Mouse (Mus musculus): ENCODE data around the gene Tnfrsf8.

Gene Tnfrsf8

DNA sequence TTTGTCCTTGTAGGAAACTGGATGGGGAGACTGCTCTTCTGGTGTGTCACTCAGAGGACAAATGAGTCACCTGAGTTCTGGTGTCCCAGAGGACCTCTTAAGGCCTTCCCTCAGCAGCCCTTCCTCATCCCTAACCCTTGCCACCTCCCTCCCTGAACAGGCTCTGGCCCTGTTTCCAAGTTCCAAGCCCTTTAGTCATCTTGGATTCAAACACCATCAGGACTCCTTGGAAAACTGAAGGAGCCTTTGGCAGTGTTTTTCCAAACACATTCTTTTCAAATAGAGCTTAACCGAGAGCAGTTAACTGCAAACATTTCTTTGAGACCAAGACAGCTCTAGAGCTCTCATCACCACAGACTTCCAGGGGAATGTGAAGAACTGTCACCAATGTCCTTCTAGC, 42.2 kb downstream of the Tnfrsf8 start:
- in situ Hi-C loops (cut with MboI, MseI) = no loop called here

DNA sequence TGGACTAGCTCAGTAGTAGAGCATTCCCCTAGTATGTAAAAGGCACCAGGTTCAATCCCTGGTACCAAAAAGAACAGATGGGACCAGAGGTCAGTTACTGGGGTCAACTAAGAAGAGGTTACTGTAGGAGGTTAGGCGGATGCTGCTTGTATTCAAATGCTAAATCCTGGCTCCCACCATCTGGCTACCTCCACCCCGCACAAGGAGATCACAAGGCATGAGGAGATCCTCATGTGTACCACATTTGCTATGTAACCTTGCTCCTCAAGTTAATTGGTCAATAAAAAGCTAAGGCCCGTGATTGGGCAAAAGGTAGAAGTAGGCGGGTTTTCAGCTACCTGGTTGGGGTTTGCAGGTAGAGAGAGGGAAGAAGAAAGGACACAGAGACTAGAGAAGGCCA, 43.3 kb downstream of the Tnfrsf8 start:
- in situ Hi-C loops (cut with MboI, MseI) = no loop called here

DNA sequence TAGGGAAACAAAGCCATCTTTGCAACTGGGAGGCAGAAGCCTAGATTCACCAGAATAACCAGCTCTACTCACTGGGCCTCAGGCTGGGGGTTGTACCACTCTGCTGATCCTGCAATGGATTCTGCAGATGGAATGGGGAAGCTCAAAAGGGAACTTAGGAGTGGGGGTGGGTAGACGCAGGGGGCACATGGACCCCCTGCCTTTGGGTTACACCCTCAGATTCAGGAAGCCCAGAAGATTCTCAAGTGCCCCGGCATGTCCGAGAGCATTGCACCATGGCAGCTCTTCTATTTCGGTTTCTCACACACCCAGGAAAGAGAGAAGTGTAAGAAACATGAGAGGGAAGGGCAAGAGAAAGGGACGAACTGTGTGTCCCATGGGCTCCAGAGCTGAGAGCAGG, 44.8 kb downstream of the Tnfrsf8 start:
- in situ Hi-C loops (cut with MboI, MseI) = no loop called here

- in situ Hi-C loops (cut with MboI, MseI) = no loop called here
Observed at GRCm38 (mm10) chr4:145267631-145268110, 47.3 kb downstream of the Tnfrsf8 start.

DNA sequence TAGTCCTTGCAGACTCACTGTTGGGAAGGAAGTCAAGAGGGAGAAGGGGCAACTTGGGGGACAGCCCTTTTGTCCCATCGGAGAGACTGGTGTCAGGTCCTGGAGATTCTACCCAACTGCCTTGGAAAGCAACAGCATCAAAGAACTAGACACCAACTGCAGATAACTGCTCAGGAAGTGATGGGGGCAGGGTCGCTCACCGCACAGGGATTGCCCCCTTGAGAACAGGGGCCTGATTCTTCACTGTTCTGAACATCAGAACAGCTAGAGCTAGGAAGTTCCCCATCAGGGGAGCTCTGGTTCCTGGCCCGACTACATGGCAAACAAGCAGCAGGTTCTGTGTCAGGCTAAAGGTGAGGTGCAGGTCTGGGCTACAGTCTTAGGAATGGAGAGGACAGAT, 48.5 kb downstream of the Tnfrsf8 start:
- in situ Hi-C loops (cut with MboI, MseI) = no loop called here

DNA sequence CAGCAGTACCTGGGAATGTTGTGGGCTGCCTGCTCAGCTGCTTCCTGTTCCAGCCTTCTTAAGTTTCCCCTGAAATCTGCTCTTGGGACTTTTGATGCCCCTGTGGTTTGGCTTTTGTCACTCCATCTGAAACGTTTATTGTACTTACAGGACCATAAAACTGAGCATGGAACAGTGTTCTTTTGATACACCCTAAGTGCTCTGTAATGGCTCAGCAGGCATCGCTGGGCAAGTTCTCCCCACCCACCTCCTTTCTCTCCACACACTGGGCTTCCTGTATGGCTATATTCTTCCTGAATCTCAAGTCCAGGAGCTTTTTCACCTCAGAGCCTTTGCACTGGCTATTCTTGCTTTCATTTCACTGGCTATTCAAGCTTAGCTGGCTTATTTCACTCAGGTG, 50.2 kb downstream of the Tnfrsf8 start:
- in situ Hi-C loops (cut with MboI, MseI) = no loop called here

DNA sequence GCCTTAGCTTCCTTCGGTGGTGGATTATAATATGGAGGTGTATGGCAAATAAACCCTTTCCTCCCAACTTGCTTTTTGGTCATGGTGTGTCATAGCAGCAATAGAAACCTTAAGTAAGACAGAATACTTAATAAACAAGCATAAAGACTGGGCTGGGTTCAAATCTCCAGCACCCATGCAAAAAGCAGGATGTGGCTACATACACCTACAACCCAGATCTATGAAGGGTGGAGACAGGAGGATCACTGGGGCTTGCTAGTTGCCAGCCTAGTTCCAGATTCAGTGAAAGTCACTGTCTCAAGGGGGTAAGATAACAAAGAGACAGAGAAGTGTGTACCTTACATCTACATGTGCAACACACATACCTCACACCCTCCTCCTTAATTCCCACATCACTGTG, 51.4 kb downstream of the Tnfrsf8 start:
- in situ Hi-C loops (cut with MboI, MseI) = no loop called here

- in situ Hi-C loops (cut with MboI, MseI) = no loop called here
Observed at GRCm38 (mm10) chr4:145260802-145261201, 54.2 kb downstream of the Tnfrsf8 start.

DNA sequence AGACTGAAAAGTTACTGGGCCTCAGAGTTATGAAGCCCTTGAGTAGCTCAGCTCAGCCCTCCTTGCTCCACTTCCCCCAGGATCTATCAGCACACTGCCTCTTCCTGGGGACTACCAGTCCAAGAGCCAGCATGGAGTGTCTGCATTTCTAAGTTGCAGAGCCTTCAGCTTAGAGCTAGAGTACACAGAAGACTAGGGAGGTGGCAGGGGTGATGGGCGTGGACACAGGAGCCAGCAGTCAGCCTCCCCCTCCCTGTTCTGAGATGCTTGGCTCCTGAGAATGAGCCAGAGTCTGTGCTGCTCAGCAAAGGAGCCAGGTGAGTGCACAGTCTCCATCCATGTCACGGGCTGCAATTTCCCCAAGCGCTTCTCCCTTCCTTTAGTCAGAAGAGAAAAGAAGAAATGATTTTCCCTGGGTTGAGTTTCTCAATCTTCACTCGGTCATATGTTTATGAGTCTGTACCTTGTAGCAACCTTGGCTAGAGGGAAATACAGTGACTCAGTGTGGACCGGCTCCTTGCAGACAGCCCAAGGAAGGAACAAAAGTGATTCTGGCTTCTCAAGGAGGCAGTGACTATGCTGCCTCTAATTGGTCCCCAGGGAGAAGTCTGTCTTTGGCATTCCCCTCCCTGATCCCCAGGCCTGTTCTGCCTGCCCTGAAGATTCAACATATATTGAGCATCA, 57.1 kb downstream of the Tnfrsf8 start:
- in situ Hi-C loops (cut with MboI, MseI) = no loop called here

DNA sequence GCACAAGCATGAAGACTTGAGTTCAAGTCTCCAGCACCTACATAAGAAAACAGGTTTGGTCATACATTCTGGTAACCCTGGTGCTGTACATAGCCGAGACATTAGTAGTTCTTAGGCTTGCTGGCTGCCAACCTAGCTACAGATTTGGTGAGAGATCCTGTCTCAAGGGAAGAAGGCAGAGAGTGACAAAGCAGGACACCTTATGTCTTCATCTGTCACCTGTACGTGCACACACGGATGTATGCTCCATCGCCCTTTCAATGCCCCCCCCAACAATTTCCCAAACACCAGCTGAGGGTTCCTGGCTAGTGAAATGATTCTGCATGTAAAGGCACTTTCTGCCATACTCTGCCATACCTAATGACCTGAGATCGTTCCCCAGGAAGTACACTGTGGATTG, 58.8 kb downstream of the Tnfrsf8 start:
- in situ Hi-C loops (cut with MboI, MseI) = no loop called here

DNA sequence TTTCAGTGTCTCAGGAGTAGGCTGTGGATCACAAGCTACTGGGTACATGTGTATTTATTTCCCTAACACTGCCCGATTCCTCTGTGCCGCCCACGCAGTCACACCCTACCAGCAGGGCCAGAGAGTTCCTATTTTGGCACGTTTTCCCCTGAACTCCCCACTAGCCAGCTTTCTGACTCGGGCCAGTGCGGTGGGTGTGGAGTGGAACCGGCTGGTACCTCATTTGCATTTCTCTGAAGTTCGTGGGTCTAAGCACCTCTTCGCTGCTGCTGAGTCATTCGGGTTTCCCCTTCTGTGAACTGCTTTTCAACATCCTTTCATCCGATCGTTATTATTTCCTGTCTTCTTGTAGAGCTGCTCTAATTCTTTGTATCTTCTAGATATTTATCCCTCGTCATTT, 60.5 kb downstream of the Tnfrsf8 start:
- in situ Hi-C loops (cut with MboI, MseI) = no loop called here

GRCm38 (mm10) chr4:145252611-145253010, 62.4 kb downstream of the Tnfrsf8 start:
- in situ Hi-C loops (cut with MboI, MseI) = no loop called here

- in situ Hi-C loops (cut with MboI, MseI) = no loop called here
Observed at GRCm38 (mm10) chr4:145251546-145251945, 63.4 kb downstream of the Tnfrsf8 start.

- in situ Hi-C loops (cut with MboI, MseI) = no loop called here
Observed at GRCm38 (mm10) chr4:145250002-145250401, 65.0 kb downstream of the Tnfrsf8 start.

GRCm38 (mm10) chr4:145247556-145247955, 67.4 kb downstream of the Tnfrsf8 start:
- in situ Hi-C loops (cut with MboI, MseI) = no loop called here

DNA sequence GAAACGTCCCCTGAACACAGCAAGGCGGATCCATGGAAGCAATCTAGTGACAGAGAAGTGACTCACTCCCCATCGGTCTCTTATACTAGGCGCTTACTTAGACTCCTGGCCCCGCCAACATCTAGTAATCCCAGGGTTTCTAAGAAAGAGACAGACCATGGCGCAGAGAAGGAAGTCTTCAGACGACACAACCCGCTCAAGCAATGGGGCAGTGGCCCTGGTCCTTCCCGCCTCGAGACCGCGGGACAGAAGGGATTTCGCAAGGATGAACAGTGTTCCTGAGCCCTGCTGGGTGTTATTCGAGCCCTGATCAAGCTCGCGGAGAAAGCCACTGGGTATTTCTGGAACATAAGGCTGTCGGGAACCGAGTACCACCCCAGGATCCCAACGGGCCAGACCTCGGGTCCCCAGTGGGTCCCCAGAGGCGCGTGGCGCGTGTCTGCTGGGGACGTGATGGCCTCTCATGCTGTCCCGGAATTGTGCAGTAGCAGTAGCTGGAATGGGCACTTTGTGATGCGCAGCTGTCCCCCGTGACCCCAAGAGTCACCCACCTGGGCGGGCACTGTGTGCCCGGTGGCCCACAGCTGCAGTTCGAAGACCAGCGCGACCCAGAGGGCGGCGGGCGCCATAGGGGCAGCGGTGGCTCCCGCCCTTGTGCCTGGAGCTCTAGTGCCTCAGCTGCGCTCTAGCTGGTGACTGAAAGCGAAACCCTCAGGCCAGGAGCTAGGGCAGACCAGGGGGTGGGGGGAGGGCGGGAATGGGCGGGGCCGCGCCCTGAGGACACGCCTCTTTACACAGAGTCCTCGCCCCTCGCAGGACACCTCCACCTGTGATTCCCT, 68.6 kb downstream of the Tnfrsf8 start, which contains the start of gene Tnfrsf1b:
Tnfrsf1b (minus strand) TSS at position 698 of the 839 bp plus-strand sequence.
- in situ Hi-C loops (cut with MboI, MseI) = no loop called here

DNA sequence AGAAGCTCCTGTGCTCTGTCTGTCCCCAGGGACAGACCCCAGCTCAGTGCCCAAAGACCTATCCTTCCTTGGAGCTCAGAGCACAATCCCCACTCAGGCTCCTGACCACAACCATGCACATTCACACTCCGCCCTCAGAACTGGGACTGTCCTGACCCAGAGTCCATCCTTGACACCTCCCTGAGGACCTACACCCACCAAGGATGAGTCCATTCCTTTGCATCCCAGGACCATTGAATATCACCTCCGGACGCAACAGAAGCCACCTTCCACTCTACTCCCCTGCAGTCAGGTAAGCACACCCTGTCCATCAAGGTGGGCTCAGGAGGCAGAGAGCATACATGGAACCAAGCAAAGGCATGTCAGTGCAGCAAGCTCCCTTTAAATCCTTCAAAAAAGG, 69.4 kb downstream of the Tnfrsf8 start:
- in situ Hi-C loops (cut with MboI, MseI) = no loop called here

DNA sequence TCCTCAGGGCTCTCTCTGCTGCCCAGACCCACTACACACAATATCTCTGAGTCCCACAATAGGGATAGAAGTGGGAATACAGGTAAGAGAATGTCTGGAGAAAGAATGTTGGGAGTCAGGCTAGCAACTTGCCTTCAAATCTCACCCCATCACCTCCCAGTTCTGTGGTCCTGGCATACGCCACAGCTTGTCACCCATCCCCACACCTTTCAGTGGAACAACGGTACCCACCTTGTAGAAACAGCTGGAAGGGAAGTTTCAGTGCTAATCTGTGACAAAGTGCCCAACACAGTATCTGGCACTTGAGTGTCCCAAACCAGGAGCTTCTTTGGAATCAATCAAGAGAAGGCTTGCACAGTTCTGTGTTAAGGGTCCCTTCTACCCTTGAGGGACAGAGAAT, 70.3 kb downstream of the Tnfrsf8 start:
- in situ Hi-C loops (cut with MboI, MseI) = no loop called here

DNA sequence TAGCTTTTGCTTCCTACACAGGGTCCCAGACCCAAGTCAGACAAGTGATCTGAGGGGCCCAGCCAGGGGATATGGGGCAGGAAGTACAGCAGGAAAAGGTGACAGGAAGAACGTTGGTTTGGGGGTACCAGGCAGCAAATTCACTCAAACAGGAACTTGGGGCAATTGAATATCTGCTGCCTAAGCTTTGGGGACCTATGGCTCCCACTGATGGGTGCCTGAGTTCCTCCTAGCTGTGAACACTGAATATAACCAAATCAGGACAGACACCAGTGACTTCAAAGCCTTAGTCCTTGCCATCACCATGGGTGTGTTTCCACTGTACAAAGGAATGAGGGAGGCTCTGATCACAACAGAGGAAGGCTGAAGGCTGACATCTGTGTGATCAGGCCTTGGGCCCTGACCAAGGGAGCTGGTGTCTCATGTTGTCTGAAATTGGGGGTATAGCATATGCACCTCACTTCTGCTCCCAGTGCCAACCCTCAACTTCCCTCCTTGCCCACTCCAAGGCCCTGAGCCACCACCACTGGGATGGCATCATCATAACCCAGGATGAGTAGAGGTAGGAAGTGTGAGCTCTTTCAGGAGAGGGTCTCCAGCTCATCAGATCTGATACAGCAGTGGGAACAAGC, 72.1 kb downstream of the Tnfrsf8 start:
- in situ Hi-C loops (cut with MboI, MseI) = no loop called here

DNA sequence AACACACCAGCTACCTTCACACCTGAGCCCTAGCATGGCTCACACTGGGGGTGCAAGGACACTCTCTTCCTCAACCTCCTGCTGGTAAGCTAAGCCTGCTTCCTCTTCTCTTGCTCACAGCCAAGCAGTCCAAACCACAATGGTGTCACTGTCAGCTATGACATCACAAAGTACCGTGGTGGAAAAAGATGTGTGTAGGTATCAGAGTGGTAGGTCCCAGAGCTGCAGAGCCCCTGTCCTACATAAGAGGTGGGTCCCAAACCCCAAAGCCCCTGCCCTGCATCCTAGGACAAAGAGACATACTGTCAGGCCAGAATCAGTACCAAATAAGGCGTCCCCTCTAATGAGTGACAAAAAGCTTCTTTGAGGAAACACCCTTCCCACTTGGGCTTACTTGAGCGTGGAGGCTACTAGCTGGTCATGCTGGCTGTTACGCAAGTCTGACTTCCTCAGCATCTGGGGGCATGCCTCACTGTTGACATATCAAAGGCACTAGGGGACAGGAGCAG, 74.2 kb downstream of the Tnfrsf8 start:
- in situ Hi-C loops (cut with MboI, MseI) = no loop called here

GRCm38 (mm10) chr4:145239049-145239830, 75.7 kb downstream of the Tnfrsf8 start:
- in situ Hi-C loops (cut with MboI, MseI) = no loop called here
